Mouse (Mus musculus) 416B (cell line): ENCODE measurements around the gene Arl2.

Experiments
- DNase-seq: peaks from one replicate; pipeline ENCODE4 v3.0.0; 2011; ENCODE audit warnings: low read depth

Gene Arl2

GRCm38 (mm10) chr19:6126789-6127580 is 14.4 kb downstream of the Arl2 start:
- DNase-seq, result peak; percentile 67

- peak; percentile 86 for DNase-seq
Observed at GRCm38 (mm10) chr19:6126289-6126688, 15.1 kb downstream of the Arl2 start.

DNA sequence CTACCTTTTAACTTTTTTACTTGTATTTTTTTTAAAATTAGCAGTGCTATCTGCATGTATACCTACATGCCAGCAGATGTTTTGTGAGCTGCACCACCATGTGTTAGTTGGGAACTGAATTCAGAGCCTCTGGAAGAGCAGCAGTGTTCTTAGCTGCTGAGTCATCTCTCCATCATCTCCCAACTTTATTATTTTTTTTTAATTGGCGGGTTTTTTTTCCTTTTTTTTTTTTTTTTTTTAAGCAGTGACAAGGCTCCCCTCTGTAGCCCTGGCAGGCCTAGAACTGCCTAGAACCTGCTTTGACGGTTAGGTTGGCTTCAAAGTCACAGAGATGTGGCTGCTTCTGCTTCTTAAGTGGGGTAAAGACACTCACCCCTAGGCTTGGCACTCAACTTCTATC is 16.4 kb downstream of the Arl2 start:
- DNase-seq, result no peak

DNA sequence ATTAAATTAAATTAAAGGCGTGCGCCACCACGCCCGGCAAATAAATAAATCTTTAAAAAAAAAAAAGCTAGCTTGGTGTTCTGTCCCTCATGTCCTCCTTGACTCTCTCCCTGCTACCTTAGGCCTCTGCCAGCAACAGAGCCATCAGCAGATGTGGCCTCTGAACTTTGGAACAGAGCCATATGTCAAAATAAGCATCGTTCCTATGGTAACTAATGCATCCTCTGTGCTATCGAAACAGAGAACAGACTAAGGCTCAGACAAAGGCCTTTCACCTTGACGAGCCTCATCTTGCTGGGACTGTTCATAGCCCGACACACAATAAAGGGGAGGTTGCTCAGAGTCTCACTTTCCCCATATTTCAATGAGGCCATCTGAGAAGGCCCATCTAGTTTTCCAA is 18.0 kb downstream of the Arl2 start:
- DNase-seq, result no peak

DNA sequence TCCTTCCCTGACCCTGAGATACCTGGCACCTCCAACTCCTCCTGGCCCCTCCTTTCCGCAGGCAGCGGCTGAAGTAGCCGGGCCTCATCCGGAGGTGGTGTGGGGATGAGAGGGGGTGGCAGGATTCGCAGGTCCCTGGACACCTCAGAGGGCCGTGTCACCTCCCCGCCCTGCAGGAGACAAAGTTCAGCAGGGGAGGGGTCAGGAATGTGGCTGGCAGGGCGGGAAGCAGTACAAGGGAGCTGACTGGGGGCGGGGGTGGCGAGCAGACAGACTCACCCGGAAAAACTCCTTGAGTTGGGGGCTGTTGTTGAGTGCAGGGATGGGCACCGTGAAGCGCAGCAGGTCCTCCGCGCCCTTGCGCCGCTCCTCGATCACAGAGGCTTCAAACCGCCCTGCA is 19.6 kb downstream of the Arl2 start:
- no peak for DNase-seq

GRCm38 (mm10) chr19:6118677-6119185 is 22.6 kb downstream of the Arl2 start:
- no peak for DNase-seq

DNA sequence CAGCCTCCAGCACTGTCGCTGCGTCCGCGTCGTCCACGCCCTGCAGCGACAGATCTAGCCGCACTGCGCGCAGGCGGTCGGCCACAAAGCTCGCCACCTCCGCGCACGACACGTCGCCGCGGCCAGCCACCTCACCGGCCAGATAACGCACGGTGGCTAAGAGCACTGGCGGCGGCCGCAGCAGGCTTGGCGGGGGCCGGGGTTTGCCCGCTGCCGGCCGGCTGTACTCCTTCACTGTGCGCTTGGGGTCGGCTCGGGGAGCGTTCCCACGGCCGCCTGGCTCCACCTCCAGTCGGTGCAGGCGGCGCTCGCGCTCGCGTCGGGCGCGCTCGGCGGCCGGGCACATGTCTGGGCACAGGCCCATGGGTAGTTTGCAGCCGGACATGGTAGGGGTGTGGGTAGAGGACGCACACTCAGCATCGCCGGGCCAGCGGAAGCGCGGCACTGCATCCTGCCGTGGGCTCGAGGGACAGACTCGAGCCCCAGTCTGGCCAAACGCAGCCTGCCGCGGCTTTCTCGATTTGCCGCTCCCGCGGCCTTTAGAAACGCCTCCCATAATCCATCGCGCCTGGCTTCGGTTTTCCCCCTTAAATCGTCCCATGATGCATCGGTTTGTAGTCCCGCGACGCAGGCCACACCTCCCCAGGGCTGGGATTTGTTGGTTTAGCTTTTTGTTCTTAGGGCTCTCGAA is 23.2 kb downstream of the Arl2 start, which contains the start of gene Sac3d1:
TSS of gene Sac3d1 (minus strand) at position 665 of the 691 bp plus-strand sequence.
- peak; percentile 95 for DNase-seq

DNA sequence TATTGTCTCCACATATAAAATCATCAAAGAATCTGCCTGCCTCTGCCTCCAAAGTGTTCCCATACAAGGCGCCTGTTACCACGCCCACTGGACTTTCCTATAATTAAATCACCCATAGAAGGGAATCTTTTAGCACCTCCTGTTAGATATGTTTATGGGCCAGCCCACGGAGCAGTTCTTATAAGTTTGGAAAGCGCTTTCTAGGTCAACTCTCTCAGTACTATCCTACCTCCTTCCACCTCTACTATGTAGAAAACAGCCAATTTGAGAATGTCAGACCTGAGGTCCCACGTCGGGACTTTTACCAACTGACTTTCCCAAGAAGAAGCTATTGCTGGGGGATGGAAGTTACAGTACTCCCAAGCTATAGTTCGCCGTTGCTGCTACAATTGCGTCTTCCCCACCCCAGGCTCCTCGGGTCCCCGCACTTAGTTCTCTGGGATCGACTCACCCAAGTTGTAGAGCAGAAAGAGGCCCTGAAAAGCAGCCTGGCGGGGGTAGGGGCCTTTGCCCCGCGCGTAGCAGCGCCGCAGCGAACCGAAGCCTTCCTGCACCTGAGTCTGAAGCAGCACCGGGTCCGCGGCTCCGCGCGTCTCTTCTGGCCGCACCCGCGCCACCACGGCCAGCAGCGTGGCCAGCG is 23.9 kb downstream of the Arl2 start:
- peak; percentile 50 for DNase-seq

GRCm38 (mm10) chr19:6116113-6116850 is 25.1 kb downstream of the Arl2 start:
- no peak for DNase-seq

DNA sequence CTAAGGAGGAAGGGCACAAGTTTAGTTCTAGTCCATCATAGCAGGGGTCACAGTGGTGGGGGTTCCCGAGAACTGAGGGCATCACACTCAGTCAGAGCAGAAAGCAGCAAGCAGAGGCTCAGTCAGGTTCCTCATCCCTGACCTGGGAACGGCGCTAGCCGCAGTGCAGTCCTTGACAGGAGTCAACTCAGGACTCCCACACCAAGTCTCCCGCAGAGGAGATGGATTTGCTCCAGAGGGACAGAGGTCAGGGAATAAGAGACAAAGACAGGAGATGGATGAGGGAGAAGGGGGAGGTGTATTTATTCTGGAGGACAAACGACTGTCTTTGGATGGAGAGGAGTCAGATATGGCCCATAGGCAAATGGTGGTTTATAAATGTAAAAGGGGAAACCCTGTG is 28.2 kb downstream of the Arl2 start:
- DNase-seq, result no peak

- no peak for DNase-seq
Observed at GRCm38 (mm10) chr19:6105586-6105985, 35.8 kb downstream of the Arl2 start, which contains the start of gene Naaladl1. Naaladl1 (plus strand) TSS chr19:6105782.

GRCm38 (mm10) chr19:6104476-6104875 is 36.9 kb downstream of the Arl2 start:
- no peak for DNase-seq

DNA sequence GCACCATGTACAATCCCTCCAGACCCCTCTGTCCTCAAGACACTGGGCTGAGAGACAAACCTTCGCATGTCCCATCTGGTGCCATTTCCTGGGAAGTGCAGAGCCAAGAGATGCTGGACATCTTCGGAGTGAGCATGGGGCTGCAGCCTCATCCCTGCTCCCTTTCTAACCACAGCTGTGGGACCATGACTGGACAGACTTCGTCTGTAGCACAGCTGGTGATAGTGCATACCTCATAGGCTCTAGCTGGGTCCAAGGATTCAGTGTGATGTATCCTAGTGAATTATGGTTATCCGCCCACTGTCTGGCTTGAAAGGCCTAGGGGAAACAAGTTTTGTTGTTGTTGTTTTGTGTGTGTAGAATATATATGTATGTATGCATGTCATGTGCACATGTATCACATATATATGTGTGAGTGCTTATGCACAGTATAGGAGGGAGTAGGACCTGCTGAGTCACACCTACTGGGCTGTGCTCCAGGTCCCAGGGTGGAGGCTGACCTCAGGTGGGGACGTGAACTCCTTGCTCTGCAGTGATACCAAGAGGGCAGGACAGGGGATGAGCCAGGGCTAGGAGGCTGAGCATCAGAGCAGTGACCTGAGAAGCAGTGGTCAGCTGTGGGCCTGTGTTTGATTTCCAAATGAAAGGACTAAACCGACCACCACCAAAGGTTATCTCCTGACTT is 39.0 kb downstream of the Arl2 start:
- peak; percentile 15 for DNase-seq

- no peak for DNase-seq
Observed at GRCm38 (mm10) chr19:6101186-6101585, 40.2 kb downstream of the Arl2 start.

DNA sequence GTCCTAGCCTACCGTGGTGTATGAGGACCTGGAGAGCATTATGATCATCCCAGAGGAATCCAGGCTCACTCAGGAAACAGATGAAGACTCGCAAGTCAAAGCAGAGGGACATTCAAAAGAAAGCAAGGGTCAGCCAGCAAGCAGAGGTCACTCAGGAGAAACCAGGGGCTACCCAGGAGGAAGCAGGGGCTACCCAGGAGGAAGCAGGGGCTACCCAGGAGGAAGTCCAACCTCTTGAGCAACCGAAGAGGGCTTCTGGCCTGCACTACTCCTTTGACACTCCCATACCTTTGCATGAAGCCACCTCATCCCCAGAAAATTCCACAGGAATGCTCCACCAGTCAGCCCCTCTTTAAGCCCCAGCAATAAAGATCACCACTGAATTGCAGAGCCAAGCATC is 43.5 kb downstream of the Arl2 start:
- no peak for DNase-seq

GRCm38 (mm10) chr19:6094119-6094518 is 47.2 kb downstream of the Arl2 start, which contains the start of gene AC131692.1:
AC131692.1 (plus strand) TSS chr19:6094419.
- no peak for DNase-seq

DNA sequence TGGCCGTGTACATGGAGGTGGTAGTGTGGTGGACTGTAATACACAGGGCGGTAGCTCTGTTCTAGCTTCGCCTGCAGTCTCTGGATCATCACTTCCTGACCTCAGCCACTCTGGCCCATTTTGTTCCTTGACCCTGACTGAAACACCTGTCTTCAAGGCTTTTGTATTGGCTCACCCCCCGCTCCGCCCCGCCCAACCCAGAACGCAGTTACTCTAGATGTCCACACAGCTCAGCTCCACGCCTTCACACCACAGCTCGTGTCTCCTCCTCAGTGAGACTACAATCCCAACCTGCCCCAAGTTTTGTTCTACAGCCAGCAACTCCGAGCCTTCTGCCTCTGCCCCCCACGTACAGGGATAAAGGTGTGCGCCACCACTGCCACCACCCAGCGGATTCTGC is 52.5 kb downstream of the Arl2 start:
- no peak for DNase-seq

GRCm38 (mm10) chr19:6085417-6085879 is 55.9 kb downstream of the Arl2 start:
- DNase-seq, result peak; percentile 91

DNA sequence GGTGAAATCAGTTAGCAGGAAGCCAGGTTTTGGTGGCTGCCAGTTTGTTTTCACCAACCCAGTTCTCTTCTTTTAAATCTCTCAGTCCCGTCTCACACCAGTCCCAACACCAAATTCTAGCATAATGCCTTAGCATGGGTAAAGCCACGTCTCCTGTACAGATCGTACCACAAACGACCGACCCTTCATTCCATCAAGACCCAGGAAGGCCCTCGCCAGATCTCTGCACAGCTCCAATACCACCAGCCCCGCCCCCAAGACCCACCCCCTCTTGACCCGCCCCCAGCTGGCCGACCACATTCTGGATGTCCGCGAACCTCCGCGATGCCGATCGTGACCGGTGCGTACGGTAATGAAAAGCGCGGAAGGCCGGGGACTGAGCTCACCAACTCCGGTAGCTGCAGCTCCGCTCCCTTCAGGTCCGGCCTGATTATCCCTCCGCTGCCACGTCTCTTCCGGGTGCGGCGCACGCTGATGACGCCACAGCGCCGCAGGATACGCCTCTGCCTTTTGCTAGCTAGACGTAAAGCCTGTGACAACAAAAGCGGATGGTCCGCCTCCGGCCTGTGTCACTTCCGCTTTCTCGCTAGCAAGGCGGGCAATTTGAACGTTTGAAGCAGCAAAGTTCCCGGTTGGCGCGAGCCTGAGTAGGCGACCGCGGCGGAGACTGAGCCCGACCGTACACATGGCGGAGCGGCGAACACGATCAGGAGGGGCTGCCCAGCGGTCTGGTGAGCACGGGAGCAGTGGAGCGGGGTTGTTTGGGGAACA is 56.7 kb downstream of the Arl2 start, which contains the start of the genes Zfpl1 and Cdca5:
TSS of gene Zfpl1 (minus strand) at position 479 of the 771 bp plus-strand sequence.
TSS of gene Cdca5 (plus strand) at position 506 of the 771 bp plus-strand sequence.
- DNase-seq, result peak; percentile 99
